Mouse (Mus musculus) CH12.LX (cell line): ENCODE measurements at regions not wholly inside any gene's neighbourhood (a gene's known extent, or its start where the extent isn't known, plus 50 kb on each side); places are given as distances from the start of the nearest gene placed in this dataset.
A peak's percentile ranks its signal among the peaks of the same experiment; 100 is the strongest.
"Not testable (repeated sequence)": the region's sequence is repeated elsewhere in the genome, so short reads cannot be mapped to it uniquely, and the experiment has no call there.

ENCODE experiments used
- DNase-seq: peaks from one replicate; pipeline ENCODE4 v3.0.0-alpha.2; 2013; ENCODE audit errors: extremely low read depth
- H3K27ac ChIP-seq: 2 replicates; pipeline ENCODE4 v1.5.1; 2012; ENCODE audit warnings: low read depth, mild to moderate bottlenecking, control low read depth, moderate library complexity; ENCODE audit not compliant: insufficient read depth
- H3K27me3 ChIP-seq: replicated peaks from 2 replicates; pipeline ENCODE3; 2012; ENCODE audit warnings: inconsistent platforms
- H3K36me3 ChIP-seq, 2 experiments: replicated peaks in 1 of 2; 2 replicates each; pipeline versions ENCODE3 to v1.6.1; 2012; ENCODE audit warnings: inconsistent platforms in 1 of 2, low read length in 1 of 2, mild to moderate bottlenecking in 1 of 2, mixed read lengths in 1 of 2, moderate library complexity in 1 of 2; ENCODE audit not compliant: control insufficient read depth in 1 of 2, insufficient read depth in 1 of 2
- H3K4me1 ChIP-seq, 2 experiments: 2 replicates each; pipeline ENCODE4 v1.6.1; 2012; ENCODE audit warnings: inconsistent platforms in 1 of 2, moderate library complexity in 1 of 2; ENCODE audit not compliant: insufficient read depth in 2 of 2, control insufficient read depth in 1 of 2
- H3K4me2 ChIP-seq: 2 replicates; pipeline ENCODE4 v1.6.1; 2012; ENCODE audit warnings: low read depth, mild to moderate bottlenecking, control low read depth; ENCODE audit not compliant: poor library complexity, insufficient read depth, severe bottlenecking
- H3K4me3 ChIP-seq, 3 experiments: fragments of 150-350 bp in 1 of 3; sonication (generic) in 1 of 3; replicated peaks in 1 of 3; 2 replicates each; pipeline versions ENCODE3 to v1.5.1; 2011 to 2012; ENCODE audit warnings: low read depth in 2 of 3, low read length in 2 of 3, mild to moderate bottlenecking in 2 of 3, moderate library complexity in 2 of 3, control low read depth in 1 of 3, improper control_type of control experiment in 1 of 3, inconsistent platforms in 1 of 3, mixed read lengths in 1 of 3; ENCODE audit not compliant: poor library complexity in 1 of 3
- H3K79me2 ChIP-seq: replicated peaks from 2 replicates; pipeline ENCODE4 v1.6.1; 2012; ENCODE audit warnings: mild to moderate bottlenecking, moderate library complexity; ENCODE audit not compliant: control insufficient read depth, poor library complexity, insufficient read depth, severe bottlenecking; ENCODE audit errors: extremely low read depth
- H3K9ac ChIP-seq: 2 replicates; pipeline ENCODE4 v1.6.1; 2012; ENCODE audit warnings: low read depth, mild to moderate bottlenecking, control low read depth, moderate library complexity; ENCODE audit not compliant: insufficient read depth
- H3K9me3 ChIP-seq: replicated peaks from 2 replicates; pipeline ENCODE3; 2012; ENCODE audit warnings: low read length, inconsistent platforms, mixed read lengths
- BHLHE40 ChIP-seq: IDR thresholded peaks from 2 replicates; pipeline ENCODE4 v1.6.1; 2011; ENCODE audit warnings: mild to moderate bottlenecking, low read depth, low read length, improper control_type of control experiment
- CHD1 ChIP-seq: IDR thresholded peaks from 2 replicates; pipeline ENCODE4 v1.6.1; 2012; ENCODE audit warnings: low read depth, low read length, improper control_type of control experiment, inconsistent platforms
- CTCF ChIP-seq, 2 experiments: IDR thresholded peaks in 1 of 2; conservative IDR thresholded peaks in 1 of 2; 2 replicates each; pipeline ENCODE4 v1.5.1; 2011 to 2012; ENCODE audit warnings: low read depth in 2 of 2, low read length in 2 of 2, improper control_type of control experiment in 1 of 2, inconsistent platforms in 1 of 2, mild to moderate bottlenecking in 1 of 2, moderate library complexity in 1 of 2
- ELF1 ChIP-seq: IDR thresholded peaks from 2 replicates; pipeline ENCODE4 v1.6.1; 2014; ENCODE audit warnings: low read depth, mild to moderate bottlenecking, inconsistent platforms, low read length, improper control_type of control experiment
- IRF4 ChIP-seq: IDR thresholded peaks from 2 replicates; pipeline ENCODE4 v1.6.1; 2014; ENCODE audit warnings: low read depth, mild to moderate bottlenecking, inconsistent platforms, low read length, improper control_type of control experiment
- MEF2A ChIP-seq: IDR thresholded peaks from 2 replicates; pipeline ENCODE4 v1.6.1; 2014; ENCODE audit warnings: low read depth, mild to moderate bottlenecking, inconsistent platforms, low read length, improper control_type of control experiment, borderline replicate concordance
- NELFE ChIP-seq: IDR thresholded peaks from 2 replicates; pipeline ENCODE4 v1.6.1; 2011; ENCODE audit warnings: low read depth, low read length, improper control_type of control experiment
- NRF1 ChIP-seq: IDR thresholded peaks from 2 replicates; pipeline ENCODE4 v1.6.1; 2014; ENCODE audit warnings: low read depth, mild to moderate bottlenecking, inconsistent platforms, low read length, improper control_type of control experiment, moderate library complexity
- POLR2A ChIP-seq: IDR thresholded peaks from 2 replicates; pipeline ENCODE4 v1.6.1; 2011; ENCODE audit warnings: low read depth, mild to moderate bottlenecking, improper control_type of control experiment, low read length
- SMC3 ChIP-seq: IDR thresholded peaks from 2 replicates; pipeline ENCODE4 v1.6.1; 2011; ENCODE audit warnings: low read depth, low read length, improper control_type of control experiment
- TBP ChIP-seq: conservative IDR thresholded peaks from 2 replicates; pipeline ENCODE4 v1.6.1; 2011; ENCODE audit warnings: low read depth, low read length, improper control_type of control experiment
- USF1 ChIP-seq: IDR thresholded peaks from 2 replicates; pipeline ENCODE4 v1.6.1; 2014; ENCODE audit warnings: low read depth, mild to moderate bottlenecking, inconsistent platforms, low read length, improper control_type of control experiment
- ZKSCAN1 ChIP-seq: IDR thresholded peaks from 2 replicates; pipeline ENCODE4 v1.6.1; 2012; ENCODE audit warnings: low read depth, inconsistent platforms, low read length, improper control_type of control experiment, borderline replicate concordance
- ZNF384 ChIP-seq: IDR thresholded peaks from 2 replicates; pipeline ENCODE4 v1.6.1; 2012; ENCODE audit warnings: low read depth, low read length, improper control_type of control experiment, inconsistent platforms
- dilution Hi-C: fragments of 300-500 bp; cut with MboI; formaldehyde crosslinking; loops from 2 replicates; pipeline ENCODE4 v1.14.3; 2020; ENCODE audit warnings: low sequenced_read_pairs; ENCODE audit not compliant: extremely low pct_unique_long_range_greater_than_20kb, extremely low pct_ligation_motif_present
- in situ Hi-C: fragments of 300-500 bp; cut with MboI; formaldehyde crosslinking; loops from 3 replicates; pipeline ENCODE4 v1.14.3; 2019; ENCODE audit warnings: low sequenced_read_pairs, low pct_ligation_motif_present, low pct_unique_long_range_greater_than_20kb, mixed read lengths

- in situ Hi-C loops: no loop called here
- TF ChIP-seq MEF2A: no peak
- TF ChIP-seq CTCF (conservative IDR thresholded peaks at IDR 0.05 in 1 of 2, IDR thresholded peaks at IDR 0.05 in 1 of 2; ENCODE audit: low read depth in 2 of 2, low read length in 2 of 2): no peak
- Histone ChIP-seq H3K9ac (no peak overlapping the region), H3K27ac (no peak overlapping the region), H3K27me3 (no peaks in the 10 kb centered on the region), H3K4me3 (no peak overlapping the region), H3K9me3 (no peaks in the 10 kb centered on the region), H3K4me2 (no peak overlapping the region), H3K79me2 (no peaks in the 10 kb centered on the region), H3K36me3 (no peaks in the 10 kb centered on the region), H3K4me1 (no peaks in the 10 kb centered on the region)
- dilution Hi-C loops: no loop called here
- no peak for DNase-seq
Observed at GRCm38 (mm10) chr9:27538480-27538879, 141.9 kb downstream of the Spata19 start.

DNA sequence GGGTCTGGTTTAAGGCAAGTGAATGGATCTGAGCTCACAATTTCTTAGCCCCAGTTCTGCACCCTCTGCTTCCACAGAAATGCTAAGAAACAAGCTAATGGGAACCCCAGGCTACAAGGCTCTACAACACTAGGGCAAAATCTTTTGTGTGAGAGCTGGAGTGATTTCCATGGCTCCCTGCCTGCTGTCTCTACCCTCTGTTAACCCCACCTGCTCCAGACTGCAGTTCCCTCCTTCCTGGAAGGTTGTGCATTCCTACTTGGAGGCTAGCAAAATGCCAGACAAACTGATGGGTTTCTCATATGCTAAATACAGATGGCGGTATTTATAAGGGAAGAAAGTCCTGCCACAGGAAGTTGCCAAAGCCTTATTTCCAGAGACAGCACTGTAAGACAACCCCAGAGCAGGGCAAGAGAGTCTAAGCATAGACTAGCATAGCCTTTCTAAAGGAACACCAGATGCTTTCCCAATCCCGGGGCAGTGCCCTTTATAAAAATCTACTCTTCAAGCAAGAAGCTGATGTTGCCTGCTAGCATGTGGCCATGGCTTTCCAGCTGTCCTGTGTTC, 145.1 kb downstream of the Spata19 start:
- H3K4me2 ChIP-seq: no peak overlapping the region
- no peak overlapping the region for H3K9ac ChIP-seq
- no peak overlapping the region for H3K27ac ChIP-seq
- no peaks in the 10 kb centered on the region for H3K9me3 ChIP-seq
- TF ChIP-seq POLR2A (no peak), USF1 (no peak), TBP (no peak), NELFE (no peak), NRF1 (no peak), ZKSCAN1 (no peak), ZNF384 (no peak), BHLHE40 (no peak), SMC3 (no peak), IRF4 (no peak), ELF1 (no peak)
- in situ Hi-C loops: no loop called here
- no peaks in the 10 kb centered on the region for H3K36me3 ChIP-seq
- dilution Hi-C loops: no loop called here
- H3K79me2 ChIP-seq: no peaks in the 10 kb centered on the region
- DNase-seq: no peak
- H3K4me3 ChIP-seq: no peak overlapping the region
- no peaks in the 10 kb centered on the region for H3K4me1 ChIP-seq
- no peaks in the 10 kb centered on the region for H3K27me3 ChIP-seq

DNA sequence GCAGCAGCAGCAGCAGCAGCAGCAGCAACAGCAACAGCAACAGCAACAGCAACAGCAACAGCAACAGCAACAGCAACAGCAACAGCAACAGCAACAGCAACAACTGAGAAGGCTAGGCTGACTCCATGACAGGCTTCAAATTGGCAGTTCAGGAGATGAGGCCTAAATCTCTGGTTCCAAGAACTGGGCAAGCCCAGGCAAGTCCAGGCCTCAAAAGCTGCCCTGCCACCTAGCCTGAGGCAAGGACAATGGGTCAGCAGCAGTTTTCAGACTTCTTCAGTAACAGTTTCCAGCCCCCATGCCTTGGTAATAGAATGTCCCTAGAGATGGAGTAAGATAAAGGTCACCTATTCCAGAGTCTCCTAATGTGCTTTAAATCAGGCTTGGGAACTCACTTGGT, 158.1 kb downstream of the Spata19 start:
- H3K4me2 ChIP-seq, H3K79me2 ChIP-seq, DNase-seq, H3K4me3 ChIP-seq, in situ Hi-C loops, H3K9ac ChIP-seq, H3K9me3 ChIP-seq, dilution Hi-C loops, H3K27ac ChIP-seq, H3K36me3 ChIP-seq, H3K27me3 ChIP-seq: not testable (repeated sequence)
- peaks cover 12 to 30% of the 10 kb centered on the region in 2 experiments for H3K4me1 ChIP-seq
- TF ChIP-seq CHD1: 0 out of 2 replicates have a peak, but pooled peaks have one; percentile 59
